Mouse (Mus musculus) neural tube, embryonic 15.5 days (tissue): Measurements from ENCODE around the gene Trrap. TPM values are rescaled to one million over a fixed set of nuclear protein-coding genes. Genes with fewer than 3 reads are reported as not detected.

Source experiments
- ATAC-seq: fragments of 200-750 bp; cut with Nextera tagmentation; 2 replicates; pipeline ENCODE4 v1.8.0; 2017; ENCODE audit warnings: mild to moderate bottlenecking, moderate TSS enrichment, moderate library complexity; ENCODE audit not compliant: low FRiP score
- H3K27ac ChIP-seq: fragments of 300-500 bp; sonication (generic); replicated peaks from 2 replicates; pipeline ENCODE4 v1.5.1; 2015; ENCODE audit warnings: mild to moderate bottlenecking, inconsistent platforms
- H3K27me3 ChIP-seq: fragments of 300-500 bp; sonication (generic); replicated peaks from 2 replicates; pipeline ENCODE4 v1.6.1; 2015; ENCODE audit warnings: inconsistent platforms
- H3K36me3 ChIP-seq: fragments of 300-500 bp; sonication (generic); 2 replicates; pipeline ENCODE4 v1.6.1; 2015; ENCODE audit warnings: inconsistent platforms
- H3K4me1 ChIP-seq: fragments of 300-500 bp; sonication (generic); 2 replicates; pipeline ENCODE4 v1.6.1; 2015; ENCODE audit warnings: inconsistent platforms
- H3K4me2 ChIP-seq: fragments of 300-500 bp; sonication (generic); 2 replicates; pipeline ENCODE4 v1.6.1; 2015; ENCODE audit warnings: inconsistent platforms, mild to moderate bottlenecking, moderate library complexity
- H3K4me3 ChIP-seq: fragments of 300-500 bp; sonication (generic); replicated peaks from 2 replicates; pipeline ENCODE4 v1.5.1; 2015; ENCODE audit warnings: mild to moderate bottlenecking, inconsistent platforms
- H3K9ac ChIP-seq: fragments of 300-500 bp; sonication (generic); replicated peaks from 2 replicates; pipeline ENCODE4 v1.6.1; 2015; ENCODE audit warnings: mild to moderate bottlenecking, inconsistent platforms
- H3K9me3 ChIP-seq: fragments of 300-500 bp; sonication (generic); replicated peaks from 2 replicates; pipeline ENCODE4 v1.6.1; 2016; ENCODE audit warnings: inconsistent platforms
- WGBS: fragments of 180-500 bp; shearing (Covaris S2); methylation state at CpG from one replicate; pipeline ENCODE4 v1.1.7; 2015; ENCODE audit warnings: mixed read lengths; 5-methylcytosine and 5-hydroxymethylcytosine counted together
- polyA plus RNA-seq: library from polyadenylated mRNA; unstranded; fragments of >200 nt; fragmentation: Nextera tagmentation; extraction: Ambion mirVana; gene quantifications from 2 replicates; pipeline ENCODE4 v1.2.1, GENCODE M21; 2015

Gene Trrap
- polyA plus RNA-seq, 1 experiment from 2014 or later, result 64.5 TPM

DNA sequence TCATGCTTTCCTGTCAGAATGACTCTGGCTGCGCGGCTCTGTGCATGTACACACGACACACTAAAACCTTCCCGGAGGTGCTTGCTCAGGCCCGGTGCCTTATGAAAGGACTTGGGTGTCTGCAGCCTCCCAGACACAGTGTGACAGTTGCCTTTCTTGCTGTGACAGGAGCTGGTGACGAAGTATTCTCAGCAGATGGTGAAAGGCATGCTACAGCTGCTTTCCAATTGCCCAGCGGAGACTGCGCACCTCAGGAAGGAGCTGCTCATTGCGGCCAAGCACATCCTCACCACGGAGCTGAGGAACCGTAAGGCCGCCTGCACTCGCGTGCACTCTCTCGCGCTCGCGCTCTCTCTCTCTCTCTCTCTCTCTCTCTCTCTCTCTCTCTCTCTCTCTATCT is 18.9 kb downstream of the Trrap start:
- no peak overlapping the region for H3K4me3 ChIP-seq
- H3K27me3 ChIP-seq, result no peaks in the 10 kb centered on the region
- no peak for ATAC-seq
- H3K9ac ChIP-seq, result no peak overlapping the region
- peaks cover 95% of the 10 kb centered on the region for H3K36me3 ChIP-seq
- no peaks in the 10 kb centered on the region for H3K9me3 ChIP-seq
- H3K4me2 ChIP-seq, result no peak overlapping the region
- WGBS, result 94% methylated on average over 18 of the region's 18 CpGs
- H3K4me1 ChIP-seq, result no peaks in the 10 kb centered on the region
- no peak overlapping the region for H3K27ac ChIP-seq

- 91% methylated on average over 5 of the region's 5 CpGs for WGBS
Observed at GRCm38 (mm10) chr5:144793374-144793773, 25.8 kb downstream of the Trrap start.

DNA sequence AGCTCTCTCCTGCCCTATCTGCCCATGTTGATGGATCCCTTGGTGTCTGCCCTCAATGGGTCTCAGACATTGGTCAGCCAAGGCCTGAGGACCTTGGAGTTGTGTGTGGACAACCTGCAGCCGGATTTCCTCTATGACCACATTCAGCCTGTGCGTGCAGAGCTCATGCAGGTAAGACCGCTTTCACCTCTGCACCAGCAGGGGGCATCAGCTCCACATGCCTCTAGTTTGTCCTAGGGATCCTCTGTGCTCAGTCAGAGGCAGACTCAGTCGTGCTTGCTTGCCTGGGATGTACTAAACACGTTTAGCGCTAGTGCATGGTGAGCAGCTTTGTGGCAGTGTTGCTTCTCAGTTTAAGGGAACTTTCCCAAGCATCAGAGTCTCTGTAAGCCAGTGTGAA is 27.2 kb downstream of the Trrap start:
- no peaks in the 10 kb centered on the region for H3K27me3 ChIP-seq
- no peak overlapping the region for H3K9ac ChIP-seq
- H3K4me3 ChIP-seq, result no peak overlapping the region
- H3K36me3 ChIP-seq, result peaks cover 97% of the 10 kb centered on the region
- H3K27ac ChIP-seq, result no peak overlapping the region
- WGBS, result 79% methylated on average over 6 of the region's 6 CpGs
- no peaks in the 10 kb centered on the region for H3K4me1 ChIP-seq
- no peaks in the 10 kb centered on the region for H3K9me3 ChIP-seq
- ATAC-seq, result no peak
- no peak overlapping the region for H3K4me2 ChIP-seq

More at GRCm38 (mm10) chr5:144793374-144793773, 25.8 kb downstream of the Trrap start:
- ATAC-seq, result no peak
- H3K27me3 ChIP-seq, result no peaks in the 10 kb centered on the region
- H3K36me3 ChIP-seq, result peaks cover 97% of the 10 kb centered on the region
- no peak overlapping the region for H3K4me3 ChIP-seq
- H3K4me2 ChIP-seq, result no peak overlapping the region
- H3K9ac ChIP-seq, result no peak overlapping the region
- H3K27ac ChIP-seq, result no peak overlapping the region
- no peaks in the 10 kb centered on the region for H3K4me1 ChIP-seq
- no peaks in the 10 kb centered on the region for H3K9me3 ChIP-seq

- H3K4me1 ChIP-seq, result no peaks in the 10 kb centered on the region
- no peak overlapping the region for H3K4me2 ChIP-seq
- no peak for ATAC-seq
- H3K4me3 ChIP-seq, result no peak overlapping the region
- 96% methylated on average over 7 of the region's 7 CpGs for WGBS
- peaks cover 97% of the 10 kb centered on the region for H3K36me3 ChIP-seq
- no peak overlapping the region for H3K9ac ChIP-seq
- H3K27me3 ChIP-seq, result no peaks in the 10 kb centered on the region
- no peaks in the 10 kb centered on the region for H3K9me3 ChIP-seq
- no peak overlapping the region for H3K27ac ChIP-seq
Observed at GRCm38 (mm10) chr5:144797116-144797515, 29.6 kb downstream of the Trrap start.

DNA sequence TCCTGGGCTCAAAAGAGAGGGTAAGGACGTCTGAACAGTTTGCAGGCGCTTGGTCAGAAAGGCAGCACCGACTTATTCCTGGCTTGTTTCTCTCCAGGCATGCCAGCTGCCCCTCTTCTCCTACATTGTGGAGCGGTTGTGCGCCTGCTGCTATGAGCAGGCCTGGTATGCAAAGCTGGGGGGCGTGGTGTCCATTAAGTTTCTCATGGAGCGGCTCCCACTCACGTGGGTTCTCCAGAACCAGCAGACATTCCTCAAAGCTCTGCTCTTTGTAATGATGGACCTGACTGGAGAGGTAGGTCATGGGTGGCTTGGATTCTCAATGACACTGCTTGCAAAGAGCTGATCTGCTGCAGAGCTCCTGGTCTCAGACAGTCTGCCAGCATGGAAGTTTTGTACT is 35.5 kb downstream of the Trrap start:
- H3K4me3 ChIP-seq, result no peak overlapping the region
- peaks cover 100% of the 10 kb centered on the region for H3K36me3 ChIP-seq
- no peak overlapping the region for H3K27ac ChIP-seq
- no peak for ATAC-seq
- no peaks in the 10 kb centered on the region for H3K4me1 ChIP-seq
- no peak overlapping the region for H3K9ac ChIP-seq
- no peaks in the 10 kb centered on the region for H3K27me3 ChIP-seq
- no peak overlapping the region for H3K4me2 ChIP-seq
- no peaks in the 10 kb centered on the region for H3K9me3 ChIP-seq
- WGBS, result 93% methylated on average over 8 of the region's 8 CpGs

GRCm38 (mm10) chr5:144804181-144804580 is 36.6 kb downstream of the Trrap start:
- WGBS, result 92% methylated on average over 7 of the region's 7 CpGs
- no peak overlapping the region for H3K4me2 ChIP-seq
- no peak overlapping the region for H3K27ac ChIP-seq
- no peak overlapping the region for H3K9ac ChIP-seq
- H3K36me3 ChIP-seq, result peaks cover 100% of the 10 kb centered on the region
- H3K27me3 ChIP-seq, result no peaks in the 10 kb centered on the region
- H3K4me1 ChIP-seq, result no peaks in the 10 kb centered on the region
- no peaks in the 10 kb centered on the region for H3K9me3 ChIP-seq
- ATAC-seq, result no peak
- H3K4me3 ChIP-seq, result no peak overlapping the region

DNA sequence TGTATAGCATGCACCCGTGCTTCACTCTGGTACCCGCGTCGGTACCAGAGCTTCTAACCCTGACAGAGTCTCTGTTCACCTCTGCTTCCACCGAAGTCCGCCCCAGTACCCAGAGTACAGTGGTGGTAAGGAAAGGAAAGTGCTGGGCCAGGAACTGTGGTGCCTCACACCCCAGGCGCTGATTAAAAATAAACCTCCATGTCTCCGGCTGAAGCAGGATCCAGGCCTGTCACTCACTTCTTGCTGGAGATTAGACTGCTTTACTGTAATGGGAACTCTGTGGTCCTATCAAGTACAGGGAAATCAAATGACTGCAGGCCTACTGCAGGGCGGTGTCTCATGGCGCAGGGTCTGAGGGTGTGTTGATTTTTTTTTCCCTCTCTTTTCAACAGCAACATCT is 39.4 kb downstream of the Trrap start:
- no peaks in the 10 kb centered on the region for H3K9me3 ChIP-seq
- no peak for ATAC-seq
- WGBS, result 93% methylated on average over 10 of the region's 10 CpGs
- H3K36me3 ChIP-seq, result peaks cover 99% of the 10 kb centered on the region
- no peaks in the 10 kb centered on the region for H3K27me3 ChIP-seq
- no peak overlapping the region for H3K4me2 ChIP-seq
- H3K27ac ChIP-seq, result no peak overlapping the region
- H3K9ac ChIP-seq, result no peak overlapping the region
- H3K4me1 ChIP-seq, result no peaks in the 10 kb centered on the region
- no peak overlapping the region for H3K4me3 ChIP-seq

GRCm38 (mm10) chr5:144828365-144829102 is 61.0 kb downstream of the Trrap start:
- Histone ChIP-seq H3K4me2 (no peak overlapping the region), H3K36me3 (peaks cover 100% of the 10 kb centered on the region), H3K4me3 (no peak overlapping the region), H3K9ac (no peak overlapping the region), H3K27me3 (no peaks in the 10 kb centered on the region), H3K9me3 (no peaks in the 10 kb centered on the region), H3K27ac (no peak overlapping the region), H3K4me1 (no peaks in the 10 kb centered on the region)
- no peak for ATAC-seq
- 93% methylated on average over 20 of the region's 20 CpGs for WGBS

DNA sequence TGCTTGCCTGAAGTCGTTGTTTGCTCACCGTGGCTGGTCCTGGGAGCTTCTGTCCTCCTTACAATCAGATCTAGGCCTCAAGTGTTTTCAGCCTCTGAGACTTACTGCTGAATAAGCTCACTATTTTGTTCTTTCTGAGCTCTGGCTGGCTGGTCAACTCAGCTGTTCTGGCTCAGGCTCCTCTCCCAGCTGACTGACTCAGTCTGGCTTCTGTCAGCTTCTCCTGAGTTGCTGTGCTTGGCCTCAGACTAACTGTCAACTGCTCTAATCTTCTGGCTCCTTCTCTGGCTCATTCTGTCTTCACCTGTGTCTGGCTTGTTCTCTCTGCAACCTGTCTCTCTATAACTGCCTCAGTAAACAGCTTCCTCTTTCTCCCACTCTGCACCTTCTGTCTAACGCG is 62.1 kb downstream of the Trrap start:
- Histone ChIP-seq H3K4me3 (no peak overlapping the region), H3K4me2 (no peak overlapping the region), H3K27ac (no peak overlapping the region), H3K9ac (no peak overlapping the region), H3K4me1 (no peaks in the 10 kb centered on the region), H3K36me3 (peaks cover 100% of the 10 kb centered on the region), H3K9me3 (no peaks in the 10 kb centered on the region), H3K27me3 (no peaks in the 10 kb centered on the region)
- 90% methylated on average over 4 of the region's 4 CpGs for WGBS
- ATAC-seq, result no peak

GRCm38 (mm10) chr5:144831840-144832469 is 64.4 kb downstream of the Trrap start:
- 91% methylated on average over 9 of the region's 9 CpGs for WGBS
- no peaks in the 10 kb centered on the region for H3K4me1 ChIP-seq

DNA sequence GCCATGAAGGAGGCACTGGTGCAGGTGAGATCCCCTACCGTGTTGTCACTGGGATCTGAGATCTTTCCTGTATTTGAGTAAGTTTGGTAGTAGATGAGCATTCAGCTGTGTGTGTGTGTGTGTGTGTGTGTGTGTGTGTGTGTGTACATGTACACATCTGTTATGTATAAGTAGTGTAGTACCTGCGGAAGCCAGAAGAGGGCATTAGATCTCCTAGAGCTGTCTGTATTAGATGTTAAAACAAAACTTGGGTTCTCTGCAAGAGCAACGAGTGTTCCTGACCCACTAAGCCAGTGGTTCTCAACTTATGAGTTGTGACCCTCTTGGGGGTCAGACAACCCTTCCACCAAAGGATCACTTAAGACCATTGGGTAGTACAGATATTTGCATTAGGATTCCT is 68.6 kb downstream of the Trrap start:
- Histone ChIP-seq H3K4me2 (no peak overlapping the region), H3K9me3 (no peaks in the 10 kb centered on the region), H3K4me1 (no peaks in the 10 kb centered on the region), H3K4me3 (no peak overlapping the region), H3K36me3 (peaks cover 99% of the 10 kb centered on the region), H3K27ac (no peak overlapping the region), H3K9ac (no peak overlapping the region), H3K27me3 (no peaks in the 10 kb centered on the region)
- WGBS, result 87% methylated on average over 3 of the region's 3 CpGs
- ATAC-seq, result no peak

More at GRCm38 (mm10) chr5:144831840-144832469, 64.4 kb downstream of the Trrap start:
- peaks cover 100% of the 10 kb centered on the region for H3K36me3 ChIP-seq
- H3K9me3 ChIP-seq, result no peaks in the 10 kb centered on the region
- H3K27ac ChIP-seq, result no peak overlapping the region
- ATAC-seq, result no peak
- no peak overlapping the region for H3K4me2 ChIP-seq
- H3K9ac ChIP-seq, result no peak overlapping the region
- H3K27me3 ChIP-seq, result no peaks in the 10 kb centered on the region
- H3K4me3 ChIP-seq, result no peak overlapping the region

DNA sequence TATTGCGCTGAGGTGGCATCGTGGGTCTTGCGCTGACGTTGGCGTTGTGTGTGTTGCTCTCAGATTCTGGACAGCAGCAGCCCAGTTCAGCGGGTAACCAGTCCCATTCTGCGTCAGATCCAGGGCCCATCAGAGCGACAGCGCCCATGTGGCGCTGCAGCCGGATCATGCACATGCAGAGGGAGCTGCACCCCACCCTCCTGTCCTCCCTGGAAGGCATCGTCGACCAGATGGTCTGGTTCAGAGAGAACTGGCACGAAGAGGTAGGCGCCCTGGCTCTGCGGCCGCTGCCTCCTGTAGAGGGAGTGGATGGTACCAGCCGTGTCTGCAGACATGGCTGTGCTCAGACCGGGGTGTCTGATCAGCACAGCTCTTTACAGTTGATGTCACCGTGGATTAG is 77.8 kb downstream of the Trrap start:
- H3K36me3 ChIP-seq, result peaks cover 100% of the 10 kb centered on the region
- no peak for ATAC-seq
- no peak overlapping the region for H3K27ac ChIP-seq
- no peaks in the 10 kb centered on the region for H3K9me3 ChIP-seq
- WGBS, result 97% methylated on average over 20 of the region's 20 CpGs
- H3K9ac ChIP-seq, result no peak overlapping the region
- no peak overlapping the region for H3K4me3 ChIP-seq
- H3K4me2 ChIP-seq, result no peak overlapping the region
- no peaks in the 10 kb centered on the region for H3K27me3 ChIP-seq
- no peaks in the 10 kb centered on the region for H3K4me1 ChIP-seq
